Mouse (Mus musculus) neural tube, embryonic 11.5 days (tissue): Measurements from ENCODE around the gene Ola1. TPM values are rescaled to one million over a fixed set of nuclear protein-coding genes. Genes with fewer than 3 reads are reported as not detected.

Experiments
- ATAC-seq: fragments of 200-750 bp; cut with Nextera tagmentation; 2 replicates; pipeline ENCODE4 v1.8.0; 2017; ENCODE audit warnings: moderate number of reproducible peaks, mild to moderate bottlenecking, moderate TSS enrichment, moderate library complexity; ENCODE audit not compliant: insufficient read depth, low FRiP score, low TSS enrichment
- DNase-seq: peaks from one replicate; pipeline ENCODE4 v3.0.0-alpha.2; 2015; ENCODE audit warnings: low spot score
- H3K27ac ChIP-seq: fragments of 300-500 bp; sonication (generic); 2 replicates; pipeline ENCODE4 v1.5.1; 2014; ENCODE audit warnings: low read depth, mild to moderate bottlenecking, low read length
- H3K27me3 ChIP-seq: fragments of 300-500 bp; sonication (generic); 2 replicates; pipeline ENCODE4 v1.6.1; 2014; ENCODE audit warnings: mild to moderate bottlenecking, low read length, mixed read lengths; ENCODE audit not compliant: control insufficient read depth, insufficient read depth
- H3K36me3 ChIP-seq: fragments of 300-500 bp; sonication (generic); 2 replicates; pipeline ENCODE4 v1.6.1; 2014; ENCODE audit warnings: mild to moderate bottlenecking, low read length, moderate library complexity, mixed read lengths; ENCODE audit not compliant: control insufficient read depth, insufficient read depth
- H3K4me1 ChIP-seq: fragments of 300-500 bp; sonication (generic); 2 replicates; pipeline ENCODE4 v1.6.1; 2014; ENCODE audit warnings: low read length, mixed read lengths; ENCODE audit not compliant: control insufficient read depth, insufficient read depth
- H3K4me2 ChIP-seq: fragments of 300-500 bp; sonication (generic); 2 replicates; pipeline ENCODE4 v1.6.1; 2014; ENCODE audit warnings: low read depth, mild to moderate bottlenecking, moderate library complexity
- H3K4me3 ChIP-seq: fragments of 300-500 bp; sonication (generic); 2 replicates; pipeline ENCODE4 v1.5.1; 2014; ENCODE audit warnings: low read depth, low read length
- H3K9ac ChIP-seq: fragments of 300-500 bp; sonication (generic); 2 replicates; pipeline ENCODE4 v1.6.1; 2014; ENCODE audit warnings: mild to moderate bottlenecking, low read length
- H3K9me3 ChIP-seq: fragments of 300-500 bp; sonication (generic); 2 replicates; pipeline ENCODE4 v1.6.1; 2016; ENCODE audit warnings: low read length; ENCODE audit not compliant: control insufficient read depth
- WGBS: fragments of 180-500 bp; shearing (Covaris S2); extraction: QIAGEN DNeasy Blood & Tissue Kit; methylation state at CpG from one replicate; pipeline ENCODE4 v1.1.7; 2014; 5-methylcytosine and 5-hydroxymethylcytosine counted together
- polyA plus RNA-seq: library from polyadenylated mRNA; unstranded; fragments of >200 nt; fragmentation: Nextera tagmentation; extraction: Ambion mirVana; gene quantifications from 2 replicates; pipeline ENCODE4 v1.2.1, GENCODE M21; 2014

Ola1 gene
- polyA plus RNA-seq, 1 experiment from 2014 or later = 93.3 TPM

DNA sequence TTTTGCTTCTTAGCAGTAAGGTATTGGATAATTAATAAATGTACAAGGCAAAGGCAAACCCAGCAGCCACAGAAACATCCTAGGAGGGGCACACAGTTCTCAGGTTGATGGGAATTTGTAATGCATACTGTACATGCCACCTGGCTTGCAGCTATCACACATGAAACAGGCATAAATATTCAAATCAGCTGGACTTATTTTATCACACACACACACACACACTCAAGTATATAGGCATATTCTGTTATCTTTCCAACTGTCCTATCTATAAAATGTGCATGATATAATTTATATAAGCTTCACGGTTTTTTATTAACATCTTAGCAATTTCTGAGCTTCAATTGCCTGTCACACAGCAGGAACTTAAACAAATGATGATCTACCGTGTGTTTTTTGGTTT lies 85.8 kb downstream of the Ola1 start:
- 90% methylated on average over 2 of the region's 2 CpGs for WGBS
- Histone ChIP-seq H3K4me1 (no peaks in the 10 kb centered on the region), H3K36me3 (no peaks in the 10 kb centered on the region), H3K9ac (no peak overlapping the region), H3K9me3 (no peaks in the 10 kb centered on the region), H3K27ac (no peak overlapping the region), H3K27me3 (no peaks in the 10 kb centered on the region), H3K4me2 (no peak overlapping the region), H3K4me3 (no peak overlapping the region)
- DNase-seq = no peak
- ATAC-seq = no peak

DNA sequence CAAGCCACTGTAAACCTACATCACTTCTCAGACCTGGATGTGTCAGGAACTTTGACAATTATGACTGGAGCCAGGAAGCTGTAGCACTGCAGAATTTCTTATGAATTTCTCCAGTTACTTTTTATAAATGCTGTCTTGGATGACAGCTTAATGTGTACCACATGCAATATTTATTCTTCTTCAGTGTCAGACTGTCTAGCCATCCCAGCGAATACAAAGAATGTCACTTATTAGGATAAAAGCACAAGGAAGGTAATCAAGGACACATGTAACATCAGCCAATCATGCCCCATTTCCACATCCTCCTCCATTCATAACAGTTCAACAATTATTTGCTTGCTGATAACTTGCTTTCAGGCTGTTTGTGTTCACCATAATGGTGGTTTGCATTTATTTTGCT lies 91.0 kb downstream of the Ola1 start:
- ATAC-seq = no peak

DNA sequence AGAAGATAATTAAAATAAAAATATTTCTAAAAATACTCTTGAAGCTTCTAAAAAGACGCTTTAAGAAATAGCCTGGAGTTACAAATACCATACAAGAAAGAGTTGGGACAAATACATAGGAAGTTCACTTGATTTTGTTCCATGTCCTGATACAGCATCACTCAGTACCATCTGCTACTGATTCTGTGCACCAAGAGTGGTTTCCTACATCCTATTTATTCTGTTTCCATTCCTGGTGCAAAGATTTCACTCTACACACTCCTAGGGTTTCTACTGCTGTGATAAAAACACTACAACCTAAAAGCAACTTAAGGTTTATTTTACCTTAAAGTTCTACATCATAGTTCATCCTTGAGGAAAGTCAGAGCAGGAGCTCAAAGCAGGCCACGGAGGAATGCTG lies 99.9 kb downstream of the Ola1 start:
- Histone ChIP-seq H3K4me2 (no peak overlapping the region), H3K27me3 (no peaks in the 10 kb centered on the region), H3K9me3 (no peaks in the 10 kb centered on the region), H3K4me3 (no peak overlapping the region), H3K36me3 (no peaks in the 10 kb centered on the region), H3K4me1 (no peaks in the 10 kb centered on the region), H3K27ac (no peak overlapping the region), H3K9ac (no peak overlapping the region)
- DNase-seq (no peak), ATAC-seq (no peak)
- 92% methylated on average over 2 of the region's 2 CpGs for WGBS

More for the DNA sequence above, 91.0 kb downstream of the Ola1 start:
- DNase-seq = no peak
- H3K9ac ChIP-seq = no peak overlapping the region
- no peaks in the 10 kb centered on the region for H3K36me3 ChIP-seq
- H3K9me3 ChIP-seq = no peaks in the 10 kb centered on the region
- H3K27me3 ChIP-seq = no peaks in the 10 kb centered on the region
- no peak overlapping the region for H3K4me2 ChIP-seq
- no peak overlapping the region for H3K27ac ChIP-seq
- H3K4me3 ChIP-seq = no peak overlapping the region
- H3K4me1 ChIP-seq = no peaks in the 10 kb centered on the region
- WGBS = 74% methylated on average over 1 of the region's 1 CpGs

DNA sequence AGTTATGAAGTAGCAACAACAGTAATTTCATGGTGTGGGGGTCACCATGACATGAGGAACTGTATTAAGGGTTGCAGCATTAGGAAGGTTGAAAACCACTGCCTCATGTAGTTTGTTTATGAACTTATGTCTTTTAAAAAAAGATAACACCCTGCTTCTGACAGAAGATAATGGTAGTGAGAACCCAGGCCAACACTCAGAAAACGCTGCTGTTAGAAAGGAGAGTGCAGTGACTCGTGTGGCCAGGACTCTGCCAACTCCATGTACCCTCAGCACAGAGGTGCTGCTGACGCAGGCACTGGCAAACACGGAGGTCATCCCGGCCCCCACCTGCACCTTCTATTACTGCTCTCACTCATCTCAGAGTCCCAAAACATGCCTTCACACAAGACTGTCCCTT lies 111.6 kb downstream of the Ola1 start:
- WGBS = 93% methylated on average over 5 of the region's 5 CpGs

DNA sequence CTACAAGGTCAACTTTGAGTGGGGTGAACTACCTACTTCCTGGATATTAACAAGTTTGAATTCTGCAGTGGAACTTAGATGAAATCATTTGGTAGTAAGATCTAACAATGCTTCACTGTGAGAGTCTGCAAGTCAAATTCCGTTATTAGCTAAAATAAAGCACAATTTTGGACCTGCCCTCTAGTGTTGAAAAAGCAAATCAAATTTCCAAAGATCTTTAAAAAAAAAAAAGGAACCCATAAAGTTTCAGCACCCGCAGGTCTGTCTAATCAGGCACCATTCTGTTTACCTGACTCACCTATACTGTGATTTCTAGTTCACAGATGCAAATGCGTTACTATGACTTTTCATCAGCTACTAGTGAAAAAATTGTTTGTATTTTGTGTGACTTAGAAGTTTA lies 122.2 kb downstream of the Ola1 start:
- 0 out of 2 replicates have a peak, but pooled peaks cover 2% of the 10 kb centered on the region for H3K4me1 ChIP-seq
- H3K4me3 ChIP-seq = no peak overlapping the region
- H3K4me2 ChIP-seq = no peak overlapping the region
- H3K9ac ChIP-seq = no peak overlapping the region
- H3K36me3 ChIP-seq = no peaks in the 10 kb centered on the region
- no peaks in the 10 kb centered on the region for H3K9me3 ChIP-seq
- WGBS = 90% methylated on average over 3 of the region's 3 CpGs
- DNase-seq (no peak), ATAC-seq (no peak)
- no peaks in the 10 kb centered on the region for H3K27me3 ChIP-seq
- H3K27ac ChIP-seq = no peak overlapping the region

More for the DNA sequence above, 111.6 kb downstream of the Ola1 start:
- no peaks in the 10 kb centered on the region for H3K9me3 ChIP-seq
- no peak for ATAC-seq
- H3K27me3 ChIP-seq = no peaks in the 10 kb centered on the region
- no peak for DNase-seq
- H3K4me2 ChIP-seq = no peak overlapping the region
- no peaks in the 10 kb centered on the region for H3K4me1 ChIP-seq
- no peak overlapping the region for H3K4me3 ChIP-seq
- no peak overlapping the region for H3K9ac ChIP-seq
- H3K36me3 ChIP-seq = no peaks in the 10 kb centered on the region
- no peak overlapping the region for H3K27ac ChIP-seq

DNA sequence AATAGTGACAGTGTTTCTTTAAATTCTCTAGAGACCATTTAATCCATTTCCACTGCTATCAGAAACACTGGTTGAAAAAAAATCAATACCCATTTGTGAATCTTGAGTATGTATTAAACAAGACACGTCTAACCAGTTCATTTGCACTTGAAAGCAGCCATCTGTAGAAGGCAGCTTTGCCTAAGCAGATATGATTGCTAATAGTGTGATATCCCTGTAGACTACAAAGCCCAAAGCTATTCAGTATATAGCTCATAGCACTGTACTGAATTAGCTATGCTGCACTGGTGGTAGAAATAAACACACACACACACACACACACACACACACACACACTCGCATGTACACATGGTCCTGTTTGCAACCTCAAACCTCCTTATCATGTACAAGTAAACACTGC lies 123.4 kb downstream of the Ola1 start:
- no peak for ATAC-seq
- 70% methylated on average over 2 of the region's 2 CpGs for WGBS
- no peak overlapping the region for H3K4me2 ChIP-seq

DNA sequence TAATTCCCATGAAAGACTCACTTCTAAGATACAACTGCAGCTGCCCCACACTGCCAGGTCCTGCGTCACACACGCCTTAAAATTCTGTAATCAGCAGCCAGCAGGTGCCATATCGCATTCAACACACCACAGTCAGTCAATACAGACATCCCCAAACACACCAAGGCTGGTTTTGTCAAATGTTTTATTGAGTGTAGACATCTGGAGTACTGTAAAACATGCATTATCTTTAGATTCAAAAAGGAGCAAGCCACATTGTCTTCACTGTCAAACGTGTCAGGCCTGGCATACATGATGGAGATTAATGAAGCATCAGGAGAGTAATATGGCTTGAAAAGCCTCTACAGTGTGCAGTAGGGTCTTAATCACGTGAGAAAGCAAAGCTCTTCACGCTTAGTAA lies 125.7 kb downstream of the Ola1 start:
- 66% methylated on average over 6 of the region's 6 CpGs for WGBS
- Histone ChIP-seq H3K4me2 (no peak overlapping the region), H3K27ac (no peak overlapping the region), H3K36me3 (no peaks in the 10 kb centered on the region), H3K27me3 (no peaks in the 10 kb centered on the region), H3K9me3 (no peaks in the 10 kb centered on the region), H3K4me3 (no peak overlapping the region), H3K4me1 (0 out of 2 replicates have a peak, but pooled peaks cover 3% of the 10 kb centered on the region), H3K9ac (no peak overlapping the region)
- ATAC-seq = no peak
- DNase-seq = no peak

More for the DNA sequence above, 123.4 kb downstream of the Ola1 start:
- H3K27me3 ChIP-seq = no peaks in the 10 kb centered on the region
- no peak overlapping the region for H3K4me3 ChIP-seq
- no peaks in the 10 kb centered on the region for H3K9me3 ChIP-seq
- no peak overlapping the region for H3K9ac ChIP-seq
- H3K4me1 ChIP-seq = 0 out of 2 replicates have a peak, but pooled peaks cover 2% of the 10 kb centered on the region
- no peak for DNase-seq
- H3K36me3 ChIP-seq = no peaks in the 10 kb centered on the region
- H3K27ac ChIP-seq = no peak overlapping the region

DNA sequence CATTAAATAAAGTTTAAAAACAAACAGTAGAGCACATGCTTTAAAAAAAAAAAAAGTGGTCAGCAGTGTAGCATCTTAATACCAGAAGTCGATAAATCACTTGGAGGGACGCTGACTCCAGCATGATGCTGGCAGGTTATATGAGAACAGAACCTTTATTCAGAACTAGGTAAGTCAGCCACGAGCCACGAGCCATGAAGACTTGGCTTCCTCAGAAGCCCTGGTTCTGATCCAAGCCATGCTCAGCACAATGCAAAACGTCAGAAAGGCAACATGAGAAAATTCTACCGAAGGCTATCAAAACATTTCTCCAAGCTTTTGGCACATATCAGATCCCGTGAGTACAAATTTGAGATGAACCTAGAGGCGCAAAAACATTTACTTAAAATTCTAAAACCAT lies 127.4 kb downstream of the Ola1 start:
- DNase-seq = no peak
- Histone ChIP-seq H3K9ac (no peak overlapping the region), H3K36me3 (no peaks in the 10 kb centered on the region), H3K27ac (no peak overlapping the region), H3K4me1 (0 out of 2 replicates have a peak, but pooled peaks cover 3% of the 10 kb centered on the region), H3K4me2 (no peak overlapping the region), H3K9me3 (no peaks in the 10 kb centered on the region), H3K27me3 (no peaks in the 10 kb centered on the region), H3K4me3 (no peak overlapping the region)
- WGBS = 92% methylated on average over 8 of the region's 8 CpGs
- ATAC-seq = no peak

DNA sequence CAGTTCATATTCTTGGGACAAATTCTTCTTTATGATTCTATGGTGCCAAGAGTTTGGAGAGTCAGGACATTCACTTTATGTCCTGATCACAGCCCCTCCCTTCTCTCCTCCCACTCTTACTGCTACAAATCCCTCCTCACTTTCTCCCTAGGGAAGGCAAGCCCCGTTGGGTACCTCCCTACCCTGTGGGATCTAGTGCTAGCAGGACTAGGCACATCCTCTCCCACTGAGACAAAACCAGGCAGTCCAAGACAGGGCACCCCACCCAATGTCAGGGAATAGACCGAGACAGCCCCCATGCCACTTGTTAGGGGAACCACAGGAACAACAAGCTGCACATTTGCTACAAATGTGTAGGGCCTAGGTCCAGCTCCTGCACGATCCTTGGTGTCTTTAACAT lies 131.1 kb downstream of the Ola1 start:
- H3K27ac ChIP-seq = no peak overlapping the region
- no peak overlapping the region for H3K4me2 ChIP-seq
- ATAC-seq (no peak), DNase-seq (no peak)
- H3K9ac ChIP-seq = no peak overlapping the region
- 0 out of 2 replicates have a peak, but pooled peaks cover 3% of the 10 kb centered on the region for H3K4me1 ChIP-seq
- H3K36me3 ChIP-seq = no peaks in the 10 kb centered on the region
- 61% methylated on average over 3 of the region's 3 CpGs for WGBS
- H3K4me3 ChIP-seq = no peak overlapping the region
- H3K27me3 ChIP-seq = no peaks in the 10 kb centered on the region
- H3K9me3 ChIP-seq = no peaks in the 10 kb centered on the region
